Mouse (Mus musculus): ENCODE measurements around the gene Tpcn1. TPM values are rescaled to one million over a fixed set of nuclear protein-coding genes. Genes with fewer than 3 reads are reported as not detected.

Tpcn1 gene
- 43.1 TPM for total RNA-seq (2023)

GRCm38 (mm10) chr5:120588569-120589094, at the start of gene Tpcn1, which contains the start of gene Iqcd:
TSS of gene Tpcn1 (minus strand) at chr5:120588673.
TSS of gene Iqcd (plus strand) at chr5:120589016.

GRCm38 (mm10) chr5:120634131-120634530, 45.7 kb upstream of the Tpcn1 start, which contains the start of gene Cfap73:
TSS of gene Cfap73 (minus strand) at chr5:120634235.

GRCm38 (mm10) chr5:120612442-120612821, 24.0 kb upstream of the Tpcn1 start, which contains the start of the genes Rita1 and Ddx54:
TSS of gene Rita1 (minus strand) at chr5:120612589.
TSS of gene Ddx54 (plus strand) at chr5:120612739.

GRCm38 (mm10) chr5:120510982-120511642, 77.4 kb downstream of the Tpcn1 start, which contains the start of gene Slc8b1:
TSS of gene Slc8b1 (plus strand) at chr5:120511168.

GRCm38 (mm10) chr5:120503144-120503795, 85.2 kb downstream of the Tpcn1 start, which contains the start of gene Plbd2:
TSS of gene Plbd2 (minus strand) at chr5:120503625.

Other genes with a start within 250 kb of the Tpcn1 start
- gene Lhx5, start 157.0 kb downstream of the Tpcn1 start, total RNA-seq (2023) = not detected
- not detected for gene Sdsl, start 115.9 kb downstream of the Tpcn1 start, total RNA-seq (2023)
- gene Sds, start 112.1 kb downstream of the Tpcn1 start, total RNA-seq (2023) = not detected
- gene Plbd2, start 85.0 kb downstream of the Tpcn1 start, total RNA-seq (2023) = 15.7 TPM
- 12.6 TPM for gene Slc8b1, start 77.5 kb downstream of the Tpcn1 start, total RNA-seq (2023)
- gene Iqcd, start 343 bp upstream of the Tpcn1 start, total RNA-seq (2023) = 0.91 TPM
- 4.6 TPM for gene Rita1, start 23.9 kb upstream of the Tpcn1 start, total RNA-seq (2023)
- gene Ddx54, start 24.1 kb upstream of the Tpcn1 start, total RNA-seq (2023) = 116 TPM
- not detected for gene Cfap73, start 45.6 kb upstream of the Tpcn1 start, total RNA-seq (2023)
- 23.9 TPM for gene Rasal1, start 60.1 kb upstream of the Tpcn1 start, total RNA-seq (2023)
- 197 TPM for gene Dtx1, start 123.3 kb upstream of the Tpcn1 start, total RNA-seq (2023)
- 12.6 TPM for gene Oas2, start 161.2 kb upstream of the Tpcn1 start, total RNA-seq (2023)
- 8.6 TPM for gene Oas3, start 189.0 kb upstream of the Tpcn1 start, total RNA-seq (2023)
- 0.41 TPM for gene Oas1e, start 206.9 kb upstream of the Tpcn1 start, total RNA-seq (2023)
- 10.5 TPM for gene Oas1c, start 223.8 kb upstream of the Tpcn1 start, total RNA-seq (2023)